Mouse (Mus musculus): ENCODE data around the gene Insc.
A peak's percentile ranks its signal among the peaks of the same experiment; 100 is the strongest.
"Not testable (repeated sequence)": the region's sequence is repeated elsewhere in the genome, so short reads cannot be mapped to it uniquely, and the experiment has no call there.

The Insc gene

DNA sequence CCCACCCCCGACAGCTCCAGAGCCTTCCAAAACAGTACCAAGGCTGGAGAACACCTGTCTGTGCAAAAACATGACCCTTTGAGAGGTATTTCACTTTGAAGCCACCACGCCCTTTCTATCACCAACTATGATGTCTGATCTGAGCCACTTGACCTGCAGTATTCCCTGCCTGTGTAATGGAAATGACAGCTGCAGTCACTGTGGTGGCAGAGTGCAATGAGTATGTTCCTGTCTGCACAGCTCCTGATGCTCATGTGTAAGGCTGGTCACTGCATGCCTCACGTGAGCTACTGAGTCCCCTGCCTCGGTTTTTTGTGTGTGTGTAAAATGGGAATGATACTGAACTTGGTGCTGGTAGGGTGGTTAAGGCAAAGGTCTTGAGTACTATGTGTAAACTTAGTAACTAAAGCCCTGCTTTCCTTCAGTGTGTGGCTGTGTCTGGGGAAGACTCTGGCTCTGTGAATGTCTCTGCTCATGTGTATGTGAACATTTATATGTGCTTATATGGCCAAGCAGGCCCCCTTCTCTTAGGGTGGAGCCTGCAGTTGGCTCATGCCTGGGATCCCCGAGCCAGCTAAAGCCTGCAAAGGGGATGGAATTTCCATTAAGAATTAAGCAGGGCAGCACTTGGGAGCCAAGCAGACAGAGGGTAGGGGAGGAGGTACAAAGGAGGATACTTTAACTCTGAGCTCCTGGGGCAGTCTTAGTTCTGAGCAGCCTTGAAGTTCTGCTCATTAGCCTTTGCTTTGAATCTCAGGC, at the start of gene Insc:
Gene Insc (plus strand): TSS at position 673 of the 759 bp plus-strand sequence.
- DNase-seq (ENCODE audit: low read depth, low spot score), result no peak

DNA sequence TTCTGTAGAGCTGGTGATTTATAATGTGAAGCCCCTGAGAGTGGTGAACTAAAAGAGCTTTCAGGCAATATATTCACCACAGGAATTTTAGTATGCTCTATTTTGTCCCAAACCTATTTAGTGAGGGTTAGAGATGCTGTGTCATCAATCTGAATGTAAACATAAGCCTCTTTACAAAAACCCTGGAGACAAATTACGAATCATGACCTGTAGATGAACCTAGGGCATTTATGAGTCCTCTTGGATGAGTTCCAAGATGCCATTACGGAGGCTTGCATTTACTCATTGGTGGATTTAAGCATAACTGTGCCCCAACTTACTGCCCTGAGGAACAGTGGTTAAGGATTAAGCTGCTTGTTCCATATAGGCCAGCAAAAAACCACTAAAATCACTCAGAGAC, 42.6 kb upstream of the Insc start:
- DNase-seq (ENCODE audit: low read depth, low spot score), result peak; percentile 34

DNA sequence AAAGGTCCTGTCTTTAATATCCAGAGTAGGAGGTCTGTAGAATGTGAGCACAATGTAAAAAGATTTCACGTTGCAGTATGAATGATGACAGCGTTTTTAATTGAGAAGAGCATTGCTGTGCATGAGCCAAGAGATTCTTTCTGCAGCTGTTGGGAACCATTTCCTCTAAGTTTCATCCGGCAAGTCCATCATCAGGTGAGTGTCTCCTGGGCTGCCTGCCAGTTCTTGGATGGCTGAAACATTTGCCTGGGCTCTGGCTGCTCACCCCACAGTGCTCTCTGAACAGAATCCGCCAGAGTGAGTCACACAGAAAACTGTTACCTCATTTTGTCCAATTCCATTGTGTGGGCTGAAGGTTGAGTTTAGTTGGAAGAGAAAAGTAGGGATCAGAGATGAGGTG, 36.8 kb upstream of the Insc start:
- DNase-seq (ENCODE audit: low read depth, low spot score), result no peak

DNA sequence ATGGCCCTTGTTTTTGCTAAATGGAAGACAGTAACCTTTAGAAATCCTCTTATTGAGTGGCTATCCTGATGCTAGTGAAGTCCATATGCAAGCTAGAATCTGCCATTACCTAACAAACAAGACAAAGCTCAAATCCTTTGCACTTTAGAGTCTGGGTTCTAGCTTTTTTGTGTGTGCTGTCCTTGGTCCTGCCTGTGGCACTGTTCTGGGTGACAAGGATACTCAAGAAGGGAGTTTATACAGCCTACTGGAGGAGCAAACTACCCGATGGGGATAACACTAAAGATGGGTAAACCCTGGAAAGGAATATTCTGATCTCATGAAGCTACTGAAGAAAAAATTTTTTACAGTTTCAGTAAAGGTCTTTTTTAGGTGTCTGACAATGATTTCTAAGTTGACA, 36.1 kb upstream of the Insc start:
- DNase-seq (ENCODE audit: low read depth, low spot score), result no peak

DNA sequence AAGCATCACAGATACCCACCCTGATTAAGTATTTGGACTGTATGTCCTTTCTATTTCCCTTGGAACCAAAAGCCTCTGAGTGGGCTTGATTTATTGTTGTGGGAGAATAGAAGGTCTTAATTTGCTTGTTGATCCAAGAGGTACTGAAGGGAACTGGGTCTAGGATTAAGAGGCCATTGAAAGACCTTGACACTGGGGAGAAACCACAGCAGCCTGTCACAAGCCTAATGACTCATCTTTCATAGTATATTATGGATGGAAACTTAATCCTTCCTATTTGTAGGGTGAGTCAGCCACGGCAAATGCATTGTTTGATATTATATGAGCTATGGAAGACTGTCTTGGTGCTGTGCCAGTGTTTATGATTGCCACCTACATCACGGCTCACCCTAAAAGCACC, 33.1 kb upstream of the Insc start:
- no peak for DNase-seq (ENCODE audit: low read depth, low spot score)

DNA sequence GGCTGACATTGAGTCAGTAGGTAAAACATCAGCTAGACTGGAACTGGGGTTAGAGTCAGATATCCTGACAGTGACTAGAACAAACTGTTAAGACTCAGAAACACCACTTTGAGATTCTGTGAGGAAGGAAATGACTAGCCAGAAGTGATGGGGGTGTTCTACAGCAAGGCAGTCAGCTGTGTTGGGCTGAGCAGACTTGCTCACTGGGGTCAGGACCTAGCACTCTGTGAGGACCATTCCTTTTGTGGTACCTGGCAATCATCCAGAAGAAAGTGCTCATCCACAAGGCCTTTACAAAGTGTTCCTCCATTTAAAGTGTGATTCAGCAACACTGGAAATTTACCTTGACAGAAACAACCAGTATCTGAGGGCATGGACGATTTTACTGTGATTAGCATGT, 31.0 kb upstream of the Insc start:
- no peak for DNase-seq (ENCODE audit: low read depth, low spot score)

DNA sequence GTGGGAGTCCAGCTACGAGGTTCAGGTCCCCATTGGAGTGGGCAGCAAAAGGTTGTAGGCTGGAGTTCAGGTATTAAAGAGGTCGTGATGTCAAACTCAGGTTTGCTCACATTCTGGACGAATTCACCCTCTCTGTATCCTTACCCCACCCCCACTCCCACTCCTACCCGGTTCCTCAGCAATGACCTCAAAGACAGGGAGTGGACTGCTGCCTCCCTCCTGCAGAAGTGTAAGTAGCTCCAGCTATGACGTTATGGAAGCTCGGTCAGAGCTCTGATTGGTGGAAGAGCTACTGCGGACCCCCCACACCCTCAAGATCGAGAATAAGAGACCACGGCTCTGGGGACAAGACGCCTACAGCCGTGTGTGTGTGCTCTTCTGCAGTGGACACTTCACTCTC, 25.2 kb upstream of the Insc start, which contains the start of gene Calcb:
Gene Calcb (plus strand): TSS at position 344 of the 400 bp plus-strand sequence.
- DNase-seq (ENCODE audit: low read depth, low spot score), result no peak

DNA sequence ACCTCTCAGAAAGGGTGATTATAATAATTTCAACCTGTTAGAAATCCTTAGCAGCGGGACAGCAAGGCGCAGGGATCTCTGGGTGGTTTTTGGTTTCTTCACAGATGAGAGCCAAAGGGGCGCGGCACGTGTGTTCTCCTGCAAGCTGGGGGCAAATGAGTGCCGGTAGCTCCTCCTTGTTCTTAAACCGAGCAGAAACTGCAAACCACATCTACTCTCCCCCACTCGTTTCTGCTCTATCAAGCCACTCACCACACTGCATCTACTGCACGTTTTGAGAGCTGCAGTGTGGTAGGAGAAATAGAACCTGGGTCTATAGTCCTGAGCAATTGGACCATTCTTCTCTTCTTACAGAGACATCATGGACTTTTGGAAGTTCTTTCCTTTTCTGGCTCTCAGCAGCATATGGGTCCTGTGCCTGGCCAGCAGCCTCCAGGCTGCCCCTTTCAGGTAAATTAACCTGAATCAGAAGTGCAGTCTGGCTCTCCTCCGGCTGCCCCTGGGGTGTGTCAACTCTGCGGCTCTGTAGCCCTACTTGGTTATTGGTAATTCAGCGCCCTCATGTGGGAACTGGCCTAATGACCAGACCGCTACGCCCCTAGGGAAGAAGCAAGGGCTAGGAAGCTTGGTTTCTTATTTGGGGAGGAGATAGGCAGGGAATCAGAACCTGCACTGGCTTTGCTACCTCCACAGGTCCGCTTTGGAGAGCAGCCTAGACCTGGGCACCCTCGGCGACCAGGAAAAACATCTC, 23.9 kb upstream of the Insc start:
- peak; percentile 45 for DNase-seq (ENCODE audit: low read depth, low spot score)

DNA sequence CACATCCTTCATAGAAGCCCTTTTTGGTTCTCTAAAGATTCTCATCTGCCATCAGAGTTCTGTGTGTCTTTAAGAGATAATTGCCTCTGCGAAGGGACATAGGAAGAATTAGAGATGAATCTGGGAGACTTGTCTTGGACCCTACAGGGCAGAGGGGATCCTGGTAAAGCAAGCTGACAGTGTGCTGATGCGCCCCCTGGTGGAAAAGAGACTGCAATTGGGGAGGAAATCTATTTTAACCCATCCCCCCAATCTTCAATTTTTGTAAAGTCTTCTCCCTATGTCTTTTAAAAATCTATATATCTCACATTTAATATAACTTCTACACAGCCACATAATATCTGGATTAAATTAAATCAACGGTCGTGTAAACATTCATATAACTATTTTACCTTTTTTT, 13.8 kb upstream of the Insc start:
- not testable (repeated sequence) for DNase-seq (ENCODE audit: low read depth, low spot score)

DNA sequence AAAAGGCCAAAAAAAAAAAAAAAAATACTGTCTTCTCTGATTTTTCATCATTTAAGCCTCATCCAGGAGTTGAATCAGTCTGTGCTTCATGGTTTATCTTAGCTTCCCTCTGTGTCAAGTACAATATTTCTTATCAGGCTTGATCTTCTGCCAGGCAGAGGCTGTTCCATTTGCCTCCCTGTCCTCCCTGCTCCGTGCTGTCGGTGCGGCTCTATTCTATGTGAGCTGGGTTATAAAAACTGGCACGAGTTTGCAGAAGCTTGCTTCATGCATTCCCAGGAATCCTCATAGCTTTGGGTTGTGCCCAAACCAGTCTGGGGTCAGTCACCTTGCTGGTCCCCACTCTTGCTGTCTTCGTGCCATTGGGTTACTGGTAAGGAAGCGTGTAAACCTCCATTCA, 12.3 kb upstream of the Insc start:
- DNase-seq (ENCODE audit: low read depth, low spot score), result no peak

DNA sequence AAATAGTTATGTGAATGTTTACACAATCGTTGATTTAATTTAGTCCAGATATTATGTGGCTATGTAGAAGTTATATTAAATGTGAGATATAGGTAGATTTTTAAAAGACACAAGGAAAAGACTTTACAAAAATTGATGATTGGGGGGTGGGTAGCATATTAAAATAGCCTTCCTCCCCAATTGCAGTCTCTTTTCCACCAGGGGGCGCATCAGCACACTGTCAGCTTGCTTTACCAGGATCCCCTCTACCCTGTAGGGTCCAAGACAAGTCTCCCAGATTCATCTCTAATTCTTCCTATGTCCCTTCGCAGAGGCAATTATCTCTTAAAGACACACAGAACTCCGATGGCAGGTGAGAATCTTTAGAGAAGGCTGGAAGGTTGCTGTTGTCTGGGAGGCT, 11.8 kb upstream of the Insc start:
- not testable (repeated sequence) for DNase-seq (ENCODE audit: low read depth, low spot score)

DNA sequence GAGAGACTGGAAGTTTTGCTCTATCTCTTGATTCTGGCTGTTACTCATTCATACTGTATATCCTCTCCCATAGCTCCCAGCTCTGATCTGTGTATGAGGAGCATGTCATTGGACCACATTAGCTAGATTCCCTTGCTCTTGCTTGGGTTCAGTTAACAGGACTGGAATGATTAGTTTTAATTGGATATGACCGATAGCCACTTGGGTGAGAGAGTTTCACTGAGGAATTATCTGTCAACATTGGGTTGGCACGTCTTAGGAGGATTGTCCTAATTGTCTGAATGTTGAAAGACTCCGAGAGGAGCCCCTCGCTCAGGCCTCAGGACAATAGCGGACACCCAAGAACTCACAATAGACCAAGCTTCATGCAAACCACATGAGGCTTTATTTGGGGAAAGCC, 7.2 kb upstream of the Insc start:
- DNase-seq (ENCODE audit: low read depth, low spot score), result no peak

DNA sequence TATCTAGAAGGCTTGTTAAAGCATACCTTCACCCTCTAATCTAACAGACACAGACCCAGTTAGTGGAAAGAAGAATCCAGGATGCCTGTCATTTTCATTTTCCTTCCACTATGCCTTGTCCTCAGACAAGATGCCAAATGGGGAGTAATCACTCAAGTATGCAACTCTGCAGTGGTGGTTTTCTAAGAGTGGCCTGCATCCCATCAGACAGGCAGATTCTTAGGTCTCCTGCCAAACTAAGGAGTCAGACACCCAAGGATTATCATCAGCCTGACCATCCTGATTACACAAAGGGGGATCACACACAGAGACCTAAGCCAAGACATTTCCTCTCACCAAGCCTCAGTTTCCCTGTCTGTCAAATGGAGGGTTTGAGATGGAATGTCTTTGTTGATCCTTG, 5.3 kb upstream of the Insc start:
- no peak for DNase-seq (ENCODE audit: low read depth, low spot score)

DNA sequence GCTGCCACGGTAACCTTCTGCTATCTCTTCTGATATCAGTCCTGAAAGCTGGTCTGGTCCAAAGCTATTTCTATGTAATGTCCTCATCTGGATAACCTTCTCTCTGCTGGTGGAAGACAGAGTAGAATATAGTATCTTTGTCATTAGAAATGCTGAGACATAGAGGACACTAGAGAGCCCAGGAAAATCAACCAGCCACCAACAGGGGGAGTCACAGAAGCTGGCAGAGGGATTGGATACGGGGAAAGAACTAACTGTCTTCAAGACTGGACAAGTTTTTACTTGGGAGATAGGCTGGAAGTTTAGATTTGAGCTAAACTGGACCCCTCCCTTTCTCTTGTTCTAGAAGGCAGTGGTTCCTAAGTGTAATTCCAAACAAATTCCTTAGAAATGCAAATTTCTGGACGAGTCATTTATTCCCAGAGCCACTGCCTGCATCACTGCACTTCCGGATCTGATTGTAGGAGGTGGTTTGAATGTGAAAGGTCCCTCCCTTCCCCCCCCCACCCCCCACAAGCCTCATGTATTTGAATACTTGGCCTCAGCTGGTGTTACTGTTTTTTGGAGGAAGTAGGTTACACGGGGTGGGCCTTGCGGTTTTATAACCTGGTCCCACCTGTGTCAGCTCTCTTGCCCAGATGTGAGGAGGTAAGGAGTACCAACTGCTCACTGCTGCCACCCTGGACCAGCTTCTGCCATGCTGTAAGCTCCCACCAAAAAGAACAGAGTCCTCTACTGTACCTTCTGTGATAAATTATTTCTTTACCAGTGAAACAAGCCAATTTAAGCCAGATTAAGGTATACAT, 2.9 kb upstream of the Insc start:
- DNase-seq (ENCODE audit: low read depth, low spot score), result no peak

DNA sequence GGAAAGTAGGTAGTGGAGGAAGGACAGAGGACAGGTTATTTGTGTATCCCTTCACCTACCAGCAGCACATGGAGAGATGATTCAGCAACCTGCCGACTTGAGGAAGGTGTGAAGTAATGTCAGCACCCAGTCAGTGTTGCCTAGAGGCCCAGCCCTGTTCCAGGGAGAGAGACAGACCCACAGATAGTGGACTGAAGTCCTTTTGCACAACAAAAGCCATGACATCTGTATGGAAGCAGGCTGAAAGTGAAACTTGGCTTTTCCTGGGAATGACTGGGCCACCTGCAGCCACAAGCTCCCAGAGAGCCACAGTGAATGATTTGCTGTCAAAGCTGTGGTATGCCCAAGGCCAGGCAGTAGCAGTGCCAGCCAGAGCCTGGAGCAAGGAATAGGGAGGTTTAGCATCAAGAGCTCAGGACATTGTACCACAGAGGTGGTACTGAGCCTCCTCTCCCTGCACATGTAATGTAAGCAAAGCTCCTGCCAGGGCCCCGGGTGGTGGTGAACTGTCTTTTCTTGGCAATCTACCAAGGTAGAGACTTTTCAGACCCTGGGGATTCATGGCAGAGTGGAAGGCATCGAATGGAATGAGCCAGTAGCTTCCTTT, 1.2 kb downstream of the Insc start:
- DNase-seq (ENCODE audit: low read depth, low spot score), result no peak

DNA sequence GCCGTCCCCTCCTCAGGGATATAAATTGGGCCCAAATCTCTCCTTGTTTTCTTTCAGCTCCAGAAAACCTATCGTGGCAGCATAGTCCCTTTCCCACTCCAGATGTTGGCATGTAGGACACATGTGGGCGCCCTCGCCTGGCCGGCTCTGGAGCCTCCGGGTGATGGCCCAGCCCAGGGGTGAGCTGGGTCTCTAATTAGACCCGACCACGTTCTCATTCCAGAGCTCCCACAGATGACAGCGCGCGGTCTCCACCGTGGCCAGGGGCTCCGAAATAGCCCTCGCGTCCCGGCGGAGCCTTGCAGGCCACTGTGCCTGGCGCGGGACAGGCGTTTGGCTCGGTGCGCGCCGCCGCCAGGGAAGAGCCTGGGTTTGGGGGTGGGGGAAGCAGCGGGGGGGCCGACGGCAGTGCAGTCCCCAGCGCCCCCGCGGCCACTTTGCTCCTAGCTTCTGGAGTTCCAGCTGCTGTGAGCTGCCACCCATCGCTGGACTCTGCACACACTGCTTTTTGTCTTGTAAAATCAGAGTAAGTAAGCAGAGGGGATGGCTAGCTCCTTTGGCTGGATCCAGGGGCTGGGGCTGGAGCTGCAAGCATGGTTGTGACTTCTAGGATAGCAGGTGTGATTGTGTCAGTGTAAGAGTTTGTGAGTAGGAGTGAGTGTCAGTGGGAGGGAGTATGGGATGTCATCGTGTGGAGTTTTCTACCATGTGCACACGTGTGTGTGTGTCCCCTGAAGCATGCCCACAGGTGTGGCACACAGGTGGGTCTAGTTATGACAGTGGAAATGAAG, 2.2 kb downstream of the Insc start:
- DNase-seq (ENCODE audit: low read depth, low spot score), result peak; percentile 40

DNA sequence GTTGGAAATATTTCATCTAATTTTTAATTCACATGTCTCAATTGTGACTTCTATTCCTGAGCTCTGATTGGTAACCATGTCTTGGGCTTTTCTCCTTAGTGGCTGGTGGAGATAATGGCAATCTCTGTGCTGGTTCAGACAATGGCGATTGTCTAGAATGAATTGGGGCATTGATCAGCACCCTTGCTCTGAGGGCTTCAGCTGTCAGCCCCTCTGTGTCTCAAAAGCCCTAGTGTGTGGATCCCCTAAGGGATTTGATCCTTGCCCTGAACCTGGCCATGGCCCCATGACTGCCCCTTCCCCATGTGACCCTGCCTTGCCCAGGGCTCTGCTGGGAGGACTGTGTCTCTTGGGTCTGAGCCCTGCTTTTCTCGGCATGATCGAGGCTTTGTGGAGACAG, 4.1 kb downstream of the Insc start:
- peak; percentile 20 for DNase-seq (ENCODE audit: low read depth, low spot score)

DNA sequence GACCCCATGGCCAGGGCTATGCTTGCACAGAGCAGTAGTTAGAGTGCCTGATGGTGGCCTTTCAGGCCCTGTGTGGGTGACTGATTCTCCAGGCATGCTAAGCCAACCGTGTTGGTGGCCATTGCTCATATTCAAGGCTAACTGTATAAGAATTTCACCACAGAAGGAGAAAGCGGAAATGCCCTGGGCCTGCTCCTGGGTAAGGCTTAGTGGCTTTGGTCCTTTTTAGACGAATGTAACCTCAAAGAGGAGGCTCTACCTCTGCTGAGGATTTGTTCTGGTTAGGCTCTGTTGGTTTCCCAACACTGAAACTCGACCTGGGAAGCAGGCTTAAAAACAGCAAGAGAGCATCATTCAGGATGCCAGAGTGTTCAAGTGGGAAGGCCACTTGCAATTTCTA, 4.7 kb downstream of the Insc start:
- no peak for DNase-seq (ENCODE audit: low read depth, low spot score)

DNA sequence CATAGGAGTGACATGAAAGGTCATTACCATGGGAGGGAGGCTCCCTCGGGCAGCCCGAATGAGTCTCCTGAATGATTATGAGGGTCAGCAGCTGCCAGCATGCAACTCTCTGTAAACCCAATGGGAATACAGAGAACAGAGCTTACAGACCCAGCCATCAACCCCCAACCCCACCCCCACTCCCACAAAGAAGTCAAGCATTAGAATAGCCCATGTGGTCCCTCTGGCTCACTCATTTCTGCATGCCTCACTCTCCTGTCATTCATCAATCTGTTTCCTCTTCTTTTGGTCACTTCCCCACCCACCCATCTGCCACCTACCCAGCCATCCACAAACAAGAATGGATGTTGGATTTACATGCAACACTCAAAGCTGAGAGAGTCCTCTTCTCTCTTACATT, 10.0 kb downstream of the Insc start:
- DNase-seq (ENCODE audit: low read depth, low spot score), result peak; percentile 47

DNA sequence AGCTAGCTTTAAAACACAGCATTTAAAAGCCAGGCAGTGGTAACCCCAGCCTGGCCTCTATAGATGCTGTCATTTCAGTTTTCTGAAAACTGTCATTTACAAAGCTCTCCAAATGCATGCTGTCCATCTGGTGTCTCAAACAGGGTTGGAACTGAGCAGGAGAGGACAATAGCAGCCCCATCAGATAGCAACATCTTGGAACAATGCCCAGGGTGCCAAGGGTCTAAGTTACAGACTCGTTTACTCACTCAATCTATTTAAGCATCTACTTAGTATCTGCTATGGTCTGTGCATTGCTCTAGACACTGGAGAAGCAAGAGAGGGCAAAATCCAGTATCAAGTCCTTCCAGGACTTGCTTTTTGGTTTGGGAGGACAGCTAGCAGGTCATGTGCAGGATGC, 10.7 kb downstream of the Insc start:
- no peak for DNase-seq (ENCODE audit: low read depth, low spot score)

DNA sequence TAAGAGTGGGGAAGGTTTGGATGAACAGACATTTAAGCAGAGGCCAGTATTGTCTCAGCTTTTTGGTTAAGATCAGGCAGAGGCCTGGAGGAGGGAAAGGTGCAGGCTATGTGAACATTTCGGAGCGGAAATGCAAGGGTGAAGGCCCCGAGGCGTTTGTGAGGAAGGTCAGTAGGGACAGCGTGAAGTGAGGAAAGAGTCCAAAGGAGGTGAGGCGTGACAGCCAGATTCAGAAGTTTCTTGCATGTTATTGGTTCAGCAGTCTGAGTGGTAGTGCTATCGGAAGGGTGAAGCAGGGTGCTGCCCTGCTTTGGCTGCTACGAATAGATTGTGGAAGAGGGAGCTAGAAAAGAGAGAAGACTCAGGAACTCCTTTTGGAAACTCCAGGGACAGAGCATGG, 11.1 kb downstream of the Insc start:
- DNase-seq (ENCODE audit: low read depth, low spot score), result no peak
